Mouse (Mus musculus): ENCODE results near the gene Ddx6. TPM values are rescaled to one million over a fixed set of nuclear protein-coding genes. Genes with fewer than 3 reads are reported as not detected.

Gene Ddx6
- polyA plus RNA-seq, 1 experiment from 2014 or later: 32.7 TPM

DNA sequence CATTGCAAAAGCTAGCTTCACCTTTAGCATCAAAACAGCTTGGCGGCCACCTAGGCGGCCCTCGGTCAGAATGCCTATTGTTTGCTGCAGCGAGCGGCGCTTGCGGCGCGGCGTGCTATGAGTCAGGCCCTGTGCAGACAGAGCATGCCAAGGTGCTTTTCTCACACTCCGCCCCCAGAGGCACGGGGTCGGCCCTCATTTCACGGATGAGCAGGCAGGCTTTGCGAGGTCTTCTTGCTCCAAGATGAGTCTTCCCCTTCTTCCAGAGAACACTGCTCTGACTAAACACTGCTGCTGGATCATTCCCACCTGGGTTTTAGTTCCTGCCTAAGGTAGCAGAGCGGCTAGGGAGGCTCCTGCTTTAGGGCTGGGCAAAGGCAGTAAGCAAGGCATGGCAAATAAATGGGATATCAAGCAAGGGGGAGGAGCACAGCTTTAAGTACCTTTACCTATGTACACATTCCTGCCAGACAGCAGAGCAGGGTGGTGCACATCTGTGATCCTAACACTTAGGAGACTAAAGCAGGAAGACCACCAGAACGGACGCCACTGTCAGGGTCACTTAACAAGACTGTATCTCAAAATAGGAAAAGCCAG is 5.7 kb upstream of the Ddx6 start:
- DNase-seq (ENCODE audit: low spot score): peak; percentile 71
- peak overlapping the region; percentile 0; the same call in 1 of the 2 replicates for H3K4me3 ChIP-seq (ENCODE audit: low read depth, low read length)
- WGBS: 4% methylated on average over 18 of the region's 18 CpGs
- H3K9ac ChIP-seq (ENCODE audit: low read depth, low read length): peak overlapping the region; percentile 37; the same call in 1 of the 2 replicates
- H3K9me3 ChIP-seq (ENCODE audit: control insufficient read depth, low read length): no peaks in the 10 kb centered on the region
- ATAC-seq (ENCODE audit: low FRiP score): peak; percentile 45; the same call in 1 of the 2 replicates
- H3K27ac ChIP-seq (ENCODE audit: low read depth, low read length): peak overlapping the region; percentile 42; the same call in 1 of the 2 replicates
- no peaks in the 10 kb centered on the region for H3K27me3 ChIP-seq (ENCODE audit: control insufficient read depth, insufficient read depth, low read length)
- peaks cover 10% of the 10 kb centered on the region for H3K4me1 ChIP-seq (replicated peaks; ENCODE audit: control insufficient read depth, insufficient read depth, low read length)
- peak overlapping the region; percentile 34 for H3K4me2 ChIP-seq (replicated peaks; ENCODE audit: low read depth, low read length)
- no peaks in the 10 kb centered on the region for H3K36me3 ChIP-seq (ENCODE audit: control insufficient read depth, insufficient read depth, low read length)

DNA sequence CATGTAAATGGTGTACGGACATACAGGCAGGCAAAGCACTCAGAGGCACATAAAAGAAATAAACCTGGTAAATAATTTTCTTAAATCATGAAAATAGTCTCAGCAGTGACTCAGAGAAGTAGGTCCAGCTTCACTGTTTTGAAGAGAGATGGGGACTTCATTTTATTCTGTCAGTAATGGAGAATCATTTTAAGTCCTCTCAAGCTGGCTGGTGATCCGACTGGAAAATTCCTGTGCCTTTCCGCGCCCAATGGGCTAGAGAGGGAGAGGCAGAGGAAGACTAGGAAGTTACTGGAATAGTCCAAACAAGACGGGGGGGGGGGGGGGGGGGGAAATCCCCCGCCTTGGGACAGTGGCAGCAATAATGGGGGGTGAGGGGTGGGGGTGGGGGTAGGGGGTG is 5.1 kb upstream of the Ddx6 start:
- Histone ChIP-seq H3K4me3 (ENCODE audit: low read depth, low read length) (no peak overlapping the region), H3K36me3 (ENCODE audit: control insufficient read depth, insufficient read depth, low read length) (no peaks in the 10 kb centered on the region), H3K27ac (ENCODE audit: low read depth, low read length) (no peak overlapping the region), H3K27me3 (ENCODE audit: control insufficient read depth, insufficient read depth, low read length) (no peaks in the 10 kb centered on the region), H3K4me1 (replicated peaks; ENCODE audit: control insufficient read depth, insufficient read depth, low read length) (peaks cover 10% of the 10 kb centered on the region), H3K9ac (ENCODE audit: low read depth, low read length) (no peak overlapping the region), H3K4me2 (replicated peaks; ENCODE audit: low read depth, low read length) (no peak overlapping the region; the same call in 1 of the 2 replicates), H3K9me3 (ENCODE audit: control insufficient read depth, low read length) (no peaks in the 10 kb centered on the region)
- ATAC-seq (ENCODE audit: low FRiP score): no peak
- 30% methylated on average over 4 of the region's 6 CpGs for WGBS
- DNase-seq (ENCODE audit: low spot score): no peak

DNA sequence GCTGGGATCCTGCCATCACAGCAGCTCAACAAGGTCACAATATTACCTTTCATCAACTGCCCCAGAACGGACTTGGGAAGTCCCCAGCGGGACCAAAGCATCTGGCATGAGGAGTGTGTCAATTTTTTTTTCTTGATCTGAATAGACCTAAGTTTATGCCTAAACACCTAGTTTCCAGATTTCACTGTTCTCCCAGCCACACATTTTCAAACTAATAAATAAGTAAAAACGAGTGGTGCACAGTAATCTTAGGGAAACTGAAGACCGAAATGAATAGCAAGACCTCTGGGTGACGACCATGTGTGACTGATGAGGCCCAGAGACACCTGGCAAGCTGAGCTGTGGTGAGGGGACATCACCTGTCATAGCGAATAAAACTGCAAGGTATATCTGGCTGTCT is 3.9 kb upstream of the Ddx6 start:
- H3K9me3 ChIP-seq (ENCODE audit: control insufficient read depth, low read length): no peaks in the 10 kb centered on the region
- 82% methylated on average over 6 of the region's 6 CpGs for WGBS
- no peak for DNase-seq (ENCODE audit: low spot score)
- no peak overlapping the region for H3K9ac ChIP-seq (ENCODE audit: low read depth, low read length)
- H3K27ac ChIP-seq (ENCODE audit: low read depth, low read length): no peak overlapping the region
- H3K36me3 ChIP-seq (ENCODE audit: control insufficient read depth, insufficient read depth, low read length): no peaks in the 10 kb centered on the region
- peaks cover 10% of the 10 kb centered on the region for H3K4me1 ChIP-seq (replicated peaks; ENCODE audit: control insufficient read depth, insufficient read depth, low read length)
- H3K27me3 ChIP-seq (ENCODE audit: control insufficient read depth, insufficient read depth, low read length): no peaks in the 10 kb centered on the region
- no peak overlapping the region for H3K4me2 ChIP-seq (replicated peaks; ENCODE audit: low read depth, low read length)
- no peak overlapping the region for H3K4me3 ChIP-seq (ENCODE audit: low read depth, low read length)
- no peak for ATAC-seq (ENCODE audit: low FRiP score)

DNA sequence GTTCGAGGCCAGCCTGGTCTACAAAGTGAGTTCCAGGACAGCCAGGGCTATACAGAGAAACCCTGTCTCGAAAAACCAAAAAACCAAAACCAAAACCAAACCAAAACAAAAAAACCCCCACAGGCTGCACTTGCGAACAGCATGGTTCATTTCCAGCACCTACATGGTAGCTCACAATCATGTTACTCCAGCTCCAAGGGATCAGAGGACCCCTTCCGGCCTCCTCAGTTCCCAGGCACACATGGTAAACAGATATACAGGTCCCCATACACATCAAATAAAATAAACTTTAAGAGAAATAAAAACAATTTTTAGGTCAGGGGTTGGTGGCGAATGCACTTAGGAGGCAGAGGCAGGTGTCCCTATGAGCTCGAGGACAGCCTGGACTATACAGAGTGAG is 1.9 kb upstream of the Ddx6 start:
- H3K9me3 ChIP-seq (ENCODE audit: control insufficient read depth, low read length): no peaks in the 10 kb centered on the region
- H3K4me1 ChIP-seq (replicated peaks; ENCODE audit: control insufficient read depth, insufficient read depth, low read length): peaks cover 10% of the 10 kb centered on the region
- H3K36me3 ChIP-seq (ENCODE audit: control insufficient read depth, insufficient read depth, low read length): no peaks in the 10 kb centered on the region
- H3K4me2 ChIP-seq (replicated peaks; ENCODE audit: low read depth, low read length): peak overlapping the region; percentile 56
- WGBS: 67% methylated on average over 6 of the region's 6 CpGs
- no peak overlapping the region for H3K9ac ChIP-seq (ENCODE audit: low read depth, low read length)
- DNase-seq (ENCODE audit: low spot score): no peak
- peak overlapping the region; percentile 99 for H3K4me3 ChIP-seq (ENCODE audit: low read depth, low read length)
- H3K27ac ChIP-seq (ENCODE audit: low read depth, low read length): no peak overlapping the region
- no peak for ATAC-seq (ENCODE audit: low FRiP score)
- no peaks in the 10 kb centered on the region for H3K27me3 ChIP-seq (ENCODE audit: control insufficient read depth, insufficient read depth, low read length)

DNA sequence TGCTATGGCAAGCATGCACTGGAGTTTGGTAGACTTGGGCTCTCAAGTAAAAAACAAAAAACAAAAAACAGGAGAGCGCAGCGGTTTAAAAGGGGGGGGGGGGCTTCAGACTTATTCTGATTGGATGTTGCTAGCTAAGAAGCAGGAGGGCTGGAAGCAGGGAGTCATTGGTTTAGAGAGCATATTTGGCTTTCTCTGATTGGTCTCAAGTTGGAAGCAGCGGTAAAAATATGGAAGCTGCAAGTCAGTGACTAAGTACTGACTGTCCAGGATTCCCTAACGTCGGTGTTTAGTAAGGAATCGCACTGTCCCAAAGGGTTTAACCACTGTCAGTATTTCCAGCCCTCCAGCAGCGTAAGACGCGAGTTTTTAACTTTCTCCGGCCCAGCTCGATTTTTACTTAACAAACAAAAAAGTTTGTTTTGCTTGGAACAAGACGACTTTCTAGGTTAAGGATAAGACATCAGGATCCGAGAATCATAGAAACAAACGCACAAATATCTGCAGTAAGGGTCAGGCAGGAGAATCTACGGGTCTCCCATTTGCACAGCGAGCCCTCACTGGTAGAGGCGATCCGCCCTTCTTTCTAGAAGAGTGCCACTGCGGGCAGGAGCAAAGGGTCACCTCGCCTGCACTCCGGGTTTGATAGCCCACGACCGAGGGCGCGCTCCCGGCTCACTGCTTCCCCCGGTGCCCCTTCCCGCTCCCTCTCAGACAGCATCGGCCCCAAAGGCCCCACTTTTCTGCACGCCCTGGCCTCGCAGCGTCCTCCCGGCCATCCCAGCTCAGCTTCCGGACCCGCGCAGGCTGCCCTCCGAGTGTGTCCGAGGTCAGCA is 1.0 kb upstream of the Ddx6 start:
- Histone ChIP-seq H3K36me3 (ENCODE audit: control insufficient read depth, insufficient read depth, low read length) (no peaks in the 10 kb centered on the region), H3K27me3 (ENCODE audit: control insufficient read depth, insufficient read depth, low read length) (no peaks in the 10 kb centered on the region), H3K9me3 (ENCODE audit: control insufficient read depth, low read length) (no peaks in the 10 kb centered on the region), H3K4me1 (replicated peaks; ENCODE audit: control insufficient read depth, insufficient read depth, low read length) (peaks cover 9% of the 10 kb centered on the region), H3K4me3 (ENCODE audit: low read depth, low read length) (peak overlapping the region; percentile 99), H3K27ac (ENCODE audit: low read depth, low read length) (peak overlapping the region; percentile 100), H3K9ac (ENCODE audit: low read depth, low read length) (peak overlapping the region; percentile 100), H3K4me2 (replicated peaks; ENCODE audit: low read depth, low read length) (peak overlapping the region; percentile 56)
- under 1% methylated on average over 38 of the region's 38 CpGs for WGBS
- peak; percentile 71 for ATAC-seq (ENCODE audit: low FRiP score)
- DNase-seq (ENCODE audit: low spot score): peak; percentile 62

DNA sequence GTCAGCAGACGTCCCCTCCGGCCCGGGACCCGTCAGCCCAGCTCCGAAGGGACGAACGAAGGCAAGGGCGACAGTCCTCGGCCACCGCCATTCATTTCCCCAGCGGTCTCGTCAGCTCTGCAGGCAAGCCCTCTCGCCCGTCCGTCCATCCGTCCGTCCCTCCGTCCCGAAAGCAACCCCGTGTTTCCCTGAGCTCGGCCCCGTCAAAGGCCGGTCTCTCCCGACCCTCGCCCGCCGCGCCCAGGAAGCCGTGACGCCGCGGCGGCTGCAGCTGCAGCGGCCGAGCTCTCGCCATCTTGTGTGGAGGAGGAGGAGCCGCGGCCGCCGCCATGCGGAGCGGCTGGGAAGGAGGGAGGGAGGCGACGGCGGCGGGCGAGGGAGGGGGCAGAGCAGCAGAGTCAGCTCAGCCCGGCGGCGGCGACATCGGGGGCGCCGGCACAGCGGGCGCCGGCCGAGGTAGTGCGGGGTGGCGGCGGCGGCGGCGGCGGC is 358 bp upstream of the Ddx6 start:
- Histone ChIP-seq H3K9ac (ENCODE audit: low read depth, low read length) (peak overlapping the region; percentile 100), H3K9me3 (ENCODE audit: control insufficient read depth, low read length) (no peaks in the 10 kb centered on the region), H3K4me2 (replicated peaks; ENCODE audit: low read depth, low read length) (peak overlapping the region; percentile 56), H3K27ac (ENCODE audit: low read depth, low read length) (peak overlapping the region; percentile 100), H3K4me3 (ENCODE audit: low read depth, low read length) (peak overlapping the region; percentile 99), H3K4me1 (replicated peaks; ENCODE audit: control insufficient read depth, insufficient read depth, low read length) (peaks cover 7% of the 10 kb centered on the region), H3K36me3 (ENCODE audit: control insufficient read depth, insufficient read depth, low read length) (no peaks in the 10 kb centered on the region), H3K27me3 (ENCODE audit: control insufficient read depth, insufficient read depth, low read length) (no peaks in the 10 kb centered on the region)
- DNase-seq (ENCODE audit: low spot score): peak; percentile 86
- ATAC-seq (ENCODE audit: low FRiP score): peak; percentile 63
- WGBS: 0% methylated on average over 36 of the region's 65 CpGs

DNA sequence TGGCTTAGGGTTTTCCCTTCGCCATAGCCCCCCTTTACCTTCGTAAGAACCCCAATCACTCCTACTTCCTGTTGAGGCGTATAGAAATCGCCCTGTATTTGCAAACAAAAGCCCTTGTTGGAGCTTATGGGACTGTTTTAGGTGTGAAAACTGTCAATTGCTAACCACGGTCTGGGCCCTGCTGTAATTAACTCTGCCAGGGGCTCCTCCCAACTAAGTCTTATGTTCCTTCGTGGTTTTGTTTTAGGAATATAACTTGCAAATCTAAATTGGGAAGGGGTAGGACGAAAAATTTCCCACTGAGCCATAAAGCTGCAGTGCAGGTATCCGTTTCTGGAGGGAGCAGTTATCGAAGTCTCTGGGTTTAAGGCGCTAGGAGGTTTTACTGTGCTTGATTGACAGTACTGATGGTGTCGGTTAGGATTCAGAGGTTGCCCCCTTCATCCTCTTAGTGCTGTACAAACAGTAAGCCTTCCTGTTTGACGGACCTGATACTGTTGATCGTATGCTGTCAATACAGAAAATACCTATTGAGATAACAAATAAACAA is 999 bp downstream of the Ddx6 start:
- DNase-seq (ENCODE audit: low spot score) (no peak), ATAC-seq (ENCODE audit: low FRiP score) (no peak)
- Histone ChIP-seq H3K9ac (ENCODE audit: low read depth, low read length) (peak overlapping the region; percentile 100), H3K4me3 (ENCODE audit: low read depth, low read length) (peak overlapping the region; percentile 99), H3K4me2 (replicated peaks; ENCODE audit: low read depth, low read length) (peak overlapping the region; percentile 69), H3K9me3 (ENCODE audit: control insufficient read depth, low read length) (no peaks in the 10 kb centered on the region), H3K27me3 (ENCODE audit: control insufficient read depth, insufficient read depth, low read length) (no peaks in the 10 kb centered on the region), H3K36me3 (ENCODE audit: control insufficient read depth, insufficient read depth, low read length) (peaks cover 3% of the 10 kb centered on the region; the same call in 1 of the 2 replicates), H3K4me1 (replicated peaks; ENCODE audit: control insufficient read depth, insufficient read depth, low read length) (peaks cover 4% of the 10 kb centered on the region; the same call in 1 of the 2 replicates), H3K27ac (ENCODE audit: low read depth, low read length) (peak overlapping the region; percentile 100)
- WGBS: 1% methylated on average over 13 of the region's 13 CpGs

DNA sequence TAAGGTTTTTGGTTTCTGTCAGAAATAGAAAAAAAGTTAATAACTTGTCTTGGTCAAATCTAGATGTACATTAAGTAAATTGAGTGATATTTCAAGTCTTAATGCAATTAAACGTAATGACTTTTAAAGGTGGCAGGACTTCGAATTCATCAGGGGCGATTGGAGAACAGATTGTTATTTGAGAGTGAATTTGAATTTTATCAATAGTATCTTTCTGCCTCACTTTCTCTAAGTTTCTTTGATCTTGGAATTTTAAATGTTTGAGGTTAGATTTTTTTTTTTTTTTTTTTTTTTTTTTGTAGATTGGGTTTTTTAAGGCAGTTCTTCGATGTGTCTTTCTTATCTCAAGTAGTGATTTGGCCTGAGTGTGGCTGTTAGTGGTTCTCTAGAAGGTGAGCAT is 2.0 kb downstream of the Ddx6 start:
- 82% methylated on average over 4 of the region's 4 CpGs for WGBS
- H3K4me2 ChIP-seq (replicated peaks; ENCODE audit: low read depth, low read length): peak overlapping the region; percentile 69; the same call in 1 of the 2 replicates
- H3K9ac ChIP-seq (ENCODE audit: low read depth, low read length): no peak overlapping the region
- H3K27ac ChIP-seq (ENCODE audit: low read depth, low read length): no peak overlapping the region
- DNase-seq (ENCODE audit: low spot score): no peak
- no peak overlapping the region; the same call in 1 of the 2 replicates for H3K4me3 ChIP-seq (ENCODE audit: low read depth, low read length)
- no peak for ATAC-seq (ENCODE audit: low FRiP score)
- H3K36me3 ChIP-seq (ENCODE audit: control insufficient read depth, insufficient read depth, low read length): peaks cover 3% of the 10 kb centered on the region; the same call in 1 of the 2 replicates
- H3K9me3 ChIP-seq (ENCODE audit: control insufficient read depth, low read length): no peaks in the 10 kb centered on the region
- H3K4me1 ChIP-seq (replicated peaks; ENCODE audit: control insufficient read depth, insufficient read depth, low read length): peaks cover 4% of the 10 kb centered on the region; the same call in 1 of the 2 replicates
- no peaks in the 10 kb centered on the region for H3K27me3 ChIP-seq (ENCODE audit: control insufficient read depth, insufficient read depth, low read length)

Measured in hindbrain, embryonic 11.5 days (tissue).